Mouse (Mus musculus): Measurements from ENCODE around the gene Znrf1. TPM values are rescaled to one million over a fixed set of nuclear protein-coding genes. Genes with fewer than 3 reads are reported as not detected.

Znrf1 gene
- polyA plus RNA-seq, 1 experiment from 2014 or later: 14.0 TPM

DNA sequence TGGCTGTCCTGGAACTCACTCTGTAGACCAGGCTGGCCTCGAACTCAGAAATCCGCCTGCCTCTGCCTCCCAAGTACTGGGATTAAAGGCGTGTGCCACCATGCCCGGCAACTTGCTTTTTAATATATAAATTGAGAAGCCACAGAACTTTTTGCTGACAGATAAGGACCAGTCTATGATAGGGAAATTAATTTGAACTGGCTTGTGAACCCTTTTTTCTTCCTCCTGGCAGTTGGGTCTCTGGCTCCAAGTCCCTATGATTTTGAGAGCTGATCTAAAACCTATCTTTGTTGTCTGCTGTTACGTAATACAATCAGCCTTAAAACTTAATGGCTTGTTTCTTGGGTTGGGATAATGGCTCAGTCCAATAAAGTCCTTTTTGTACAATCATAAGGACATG lies 27.2 kb downstream of the Znrf1 start:
- no peak overlapping the region for H3K27ac ChIP-seq (ENCODE audit: low read length)

DNA sequence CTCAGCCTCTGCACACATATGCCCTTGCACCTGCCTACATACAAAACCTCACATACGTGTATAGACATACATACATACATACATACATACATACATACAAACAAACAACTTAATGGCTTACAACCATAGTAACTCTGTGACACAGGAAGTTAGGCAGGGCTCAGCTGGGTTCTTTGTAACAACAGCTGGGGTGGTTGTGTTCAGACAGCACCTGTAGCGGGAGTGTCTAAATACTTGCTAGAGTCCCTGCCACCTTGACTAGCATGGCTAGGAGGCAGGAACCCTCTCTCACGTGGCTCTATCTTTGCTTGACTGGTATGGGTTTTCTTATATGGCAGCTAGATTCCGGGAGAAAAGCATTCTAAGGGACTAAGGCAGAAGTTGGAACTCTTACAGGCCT lies 27.8 kb downstream of the Znrf1 start:
- Histone ChIP-seq H3K27me3 (ENCODE audit: control insufficient read depth, insufficient read depth, low read length) (no peaks in the 10 kb centered on the region), H3K27ac (ENCODE audit: low read length) (no peak overlapping the region), H3K9ac (ENCODE audit: low read length) (no peak overlapping the region), H3K4me3 (replicated peaks; ENCODE audit: low read length) (no peak overlapping the region), H3K4me1 (ENCODE audit: control insufficient read depth, insufficient read depth, low read length) (peaks cover 20% of the 10 kb centered on the region), H3K9me3 (replicated peaks; ENCODE audit: control insufficient read depth, low read length) (no peaks in the 10 kb centered on the region), H3K4me2 (ENCODE audit: low read depth, low read length) (no peak overlapping the region), H3K36me3 (ENCODE audit: control insufficient read depth, insufficient read depth, low read length) (no peaks in the 10 kb centered on the region)
- no peak for ATAC-seq (ENCODE audit: insufficient read depth, low FRiP score)
- WGBS: 85% methylated on average over 4 of the region's 4 CpGs

More for the DNA sequence above, 27.2 kb downstream of the Znrf1 start:
- Histone ChIP-seq H3K9me3 (replicated peaks; ENCODE audit: control insufficient read depth, low read length) (no peaks in the 10 kb centered on the region), H3K9ac (ENCODE audit: low read length) (no peak overlapping the region), H3K4me2 (ENCODE audit: low read depth, low read length) (no peak overlapping the region), H3K27me3 (ENCODE audit: control insufficient read depth, insufficient read depth, low read length) (no peaks in the 10 kb centered on the region), H3K4me1 (ENCODE audit: control insufficient read depth, insufficient read depth, low read length) (peaks cover 23% of the 10 kb centered on the region), H3K36me3 (ENCODE audit: control insufficient read depth, insufficient read depth, low read length) (no peaks in the 10 kb centered on the region), H3K4me3 (replicated peaks; ENCODE audit: low read length) (no peak overlapping the region)
- no peak for ATAC-seq (ENCODE audit: insufficient read depth, low FRiP score)
- WGBS: 85% methylated on average over 5 of the region's 5 CpGs

DNA sequence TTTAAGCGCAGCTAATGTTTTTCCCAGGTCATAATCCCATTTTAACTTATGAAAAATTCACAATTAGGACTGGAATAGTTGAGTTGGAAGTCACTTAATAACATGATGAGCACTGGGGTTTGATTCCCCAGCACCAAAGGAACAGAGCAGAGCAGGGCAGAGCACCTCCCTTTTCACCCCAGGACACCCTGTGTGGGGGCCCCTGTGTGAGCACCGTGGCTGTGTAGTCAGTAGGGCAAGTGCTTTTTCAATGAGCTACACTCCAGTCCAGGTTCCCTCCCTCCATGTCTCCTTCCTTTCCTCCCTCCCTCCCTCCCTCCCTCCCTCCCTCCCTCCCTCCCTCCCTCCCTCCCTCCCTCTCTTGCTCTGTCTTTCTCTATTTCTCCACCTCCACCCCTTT lies 28.2 kb downstream of the Znrf1 start:
- Histone ChIP-seq H3K4me2 (ENCODE audit: low read depth, low read length) (no peak overlapping the region), H3K4me3 (replicated peaks; ENCODE audit: low read length) (no peak overlapping the region), H3K9ac (ENCODE audit: low read length) (no peak overlapping the region), H3K9me3 (replicated peaks; ENCODE audit: control insufficient read depth, low read length) (no peaks in the 10 kb centered on the region), H3K27ac (ENCODE audit: low read length) (no peak overlapping the region), H3K4me1 (ENCODE audit: control insufficient read depth, insufficient read depth, low read length) (peaks cover 20% of the 10 kb centered on the region), H3K27me3 (ENCODE audit: control insufficient read depth, insufficient read depth, low read length) (no peaks in the 10 kb centered on the region), H3K36me3 (ENCODE audit: control insufficient read depth, insufficient read depth, low read length) (no peaks in the 10 kb centered on the region)
- 90% methylated on average over 2 of the region's 2 CpGs for WGBS
- no peak for ATAC-seq (ENCODE audit: insufficient read depth, low FRiP score)

- no peak for ATAC-seq (ENCODE audit: insufficient read depth, low FRiP score)
- WGBS: 39% methylated on average over 5 of the region's 5 CpGs
- Histone ChIP-seq H3K9ac (ENCODE audit: low read length) (peak overlapping the region; percentile 26; the same call in 1 of the 2 replicates), H3K9me3 (replicated peaks; ENCODE audit: control insufficient read depth, low read length) (no peaks in the 10 kb centered on the region), H3K27ac (ENCODE audit: low read length) (peak overlapping the region; percentile 52; the same call in 1 of the 2 replicates), H3K4me3 (replicated peaks; ENCODE audit: low read length) (no peak overlapping the region), H3K4me1 (ENCODE audit: control insufficient read depth, insufficient read depth, low read length) (peaks cover 24% of the 10 kb centered on the region), H3K27me3 (ENCODE audit: control insufficient read depth, insufficient read depth, low read length) (no peaks in the 10 kb centered on the region), H3K4me2 (ENCODE audit: low read depth, low read length) (no peak overlapping the region), H3K36me3 (ENCODE audit: control insufficient read depth, insufficient read depth, low read length) (no peaks in the 10 kb centered on the region)
Observed at GRCm38 (mm10) chr8:111565784-111566191, 29.9 kb downstream of the Znrf1 start.

- no peak overlapping the region for H3K4me2 ChIP-seq (ENCODE audit: low read depth, low read length)
- no peak overlapping the region for H3K4me3 ChIP-seq (replicated peaks; ENCODE audit: low read length)
- H3K4me1 ChIP-seq (ENCODE audit: control insufficient read depth, insufficient read depth, low read length): peaks cover 24% of the 10 kb centered on the region
- 49% methylated on average over 9 of the region's 9 CpGs for WGBS
- H3K27ac ChIP-seq (ENCODE audit: low read length): peak overlapping the region; percentile 52; the same call in 1 of the 2 replicates
- H3K9me3 ChIP-seq (replicated peaks; ENCODE audit: control insufficient read depth, low read length): no peaks in the 10 kb centered on the region
- no peaks in the 10 kb centered on the region for H3K36me3 ChIP-seq (ENCODE audit: control insufficient read depth, insufficient read depth, low read length)
- H3K9ac ChIP-seq (ENCODE audit: low read length): peak overlapping the region; percentile 26; the same call in 1 of the 2 replicates
- no peaks in the 10 kb centered on the region for H3K27me3 ChIP-seq (ENCODE audit: control insufficient read depth, insufficient read depth, low read length)
- ATAC-seq (ENCODE audit: insufficient read depth, low FRiP score): no peak
Observed at GRCm38 (mm10) chr8:111566326-111566725, 30.4 kb downstream of the Znrf1 start.

GRCm38 (mm10) chr8:111567571-111567970 lies 31.7 kb downstream of the Znrf1 start:
- ATAC-seq (ENCODE audit: insufficient read depth, low FRiP score): no peak
- Histone ChIP-seq H3K27me3 (ENCODE audit: control insufficient read depth, insufficient read depth, low read length) (no peaks in the 10 kb centered on the region), H3K36me3 (ENCODE audit: control insufficient read depth, insufficient read depth, low read length) (no peaks in the 10 kb centered on the region), H3K27ac (ENCODE audit: low read length) (no peak overlapping the region), H3K9ac (ENCODE audit: low read length) (no peak overlapping the region), H3K9me3 (replicated peaks; ENCODE audit: control insufficient read depth, low read length) (no peaks in the 10 kb centered on the region), H3K4me3 (replicated peaks; ENCODE audit: low read length) (no peak overlapping the region), H3K4me2 (ENCODE audit: low read depth, low read length) (no peak overlapping the region), H3K4me1 (ENCODE audit: control insufficient read depth, insufficient read depth, low read length) (peaks cover 31% of the 10 kb centered on the region)
- 44% methylated on average over 3 of the region's 3 CpGs for WGBS

GRCm38 (mm10) chr8:111568029-111568428 lies 32.1 kb downstream of the Znrf1 start:
- Histone ChIP-seq H3K9me3 (replicated peaks; ENCODE audit: control insufficient read depth, low read length) (no peaks in the 10 kb centered on the region), H3K4me3 (replicated peaks; ENCODE audit: low read length) (no peak overlapping the region), H3K4me1 (ENCODE audit: control insufficient read depth, insufficient read depth, low read length) (peaks cover 31% of the 10 kb centered on the region), H3K4me2 (ENCODE audit: low read depth, low read length) (no peak overlapping the region), H3K27ac (ENCODE audit: low read length) (no peak overlapping the region), H3K27me3 (ENCODE audit: control insufficient read depth, insufficient read depth, low read length) (no peaks in the 10 kb centered on the region), H3K9ac (ENCODE audit: low read length) (no peak overlapping the region), H3K36me3 (ENCODE audit: control insufficient read depth, insufficient read depth, low read length) (no peaks in the 10 kb centered on the region)
- 54% methylated on average over 3 of the region's 3 CpGs for WGBS
- ATAC-seq (ENCODE audit: insufficient read depth, low FRiP score): no peak

DNA sequence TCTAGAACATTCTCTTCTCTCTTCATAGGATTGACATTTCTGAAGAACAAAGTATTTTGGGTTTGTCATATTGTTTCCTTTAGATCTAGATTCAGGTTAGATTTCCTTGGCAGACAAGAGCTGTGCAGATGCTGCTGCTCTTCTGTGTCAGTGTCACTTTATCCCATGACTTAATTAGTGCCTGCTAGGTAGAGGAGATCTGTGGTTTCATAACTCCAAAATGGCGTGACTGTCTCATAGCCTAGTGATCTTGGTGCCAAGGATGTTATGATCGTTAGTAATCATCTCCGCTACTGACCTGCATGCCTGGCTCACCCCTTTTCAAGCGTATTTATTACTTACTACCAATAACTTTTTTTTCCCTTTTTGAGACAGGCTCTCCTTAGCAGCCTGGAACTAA lies 34.0 kb downstream of the Znrf1 start:
- Histone ChIP-seq H3K4me3 (replicated peaks; ENCODE audit: low read length) (no peak overlapping the region), H3K4me2 (ENCODE audit: low read depth, low read length) (no peak overlapping the region), H3K27ac (ENCODE audit: low read length) (no peak overlapping the region; the same call in 1 of the 2 replicates), H3K36me3 (ENCODE audit: control insufficient read depth, insufficient read depth, low read length) (0 out of 2 replicates have a peak, but pooled peaks cover 3% of the 10 kb centered on the region), H3K27me3 (ENCODE audit: control insufficient read depth, insufficient read depth, low read length) (no peaks in the 10 kb centered on the region), H3K9me3 (replicated peaks; ENCODE audit: control insufficient read depth, low read length) (no peaks in the 10 kb centered on the region), H3K9ac (ENCODE audit: low read length) (no peak overlapping the region), H3K4me1 (ENCODE audit: control insufficient read depth, insufficient read depth, low read length) (peaks cover 35% of the 10 kb centered on the region)
- WGBS: 84% methylated on average over 4 of the region's 4 CpGs
- no peak for ATAC-seq (ENCODE audit: insufficient read depth, low FRiP score)

GRCm38 (mm10) chr8:111570432-111570831 lies 34.5 kb downstream of the Znrf1 start:
- 0 out of 2 replicates have a peak, but pooled peaks cover 3% of the 10 kb centered on the region for H3K36me3 ChIP-seq (ENCODE audit: control insufficient read depth, insufficient read depth, low read length)
- no peaks in the 10 kb centered on the region for H3K27me3 ChIP-seq (ENCODE audit: control insufficient read depth, insufficient read depth, low read length)
- no peak overlapping the region for H3K4me2 ChIP-seq (ENCODE audit: low read depth, low read length)
- no peak overlapping the region; the same call in 1 of the 2 replicates for H3K27ac ChIP-seq (ENCODE audit: low read length)
- no peaks in the 10 kb centered on the region for H3K9me3 ChIP-seq (replicated peaks; ENCODE audit: control insufficient read depth, low read length)
- H3K4me3 ChIP-seq (replicated peaks; ENCODE audit: low read length): no peak overlapping the region
- ATAC-seq (ENCODE audit: insufficient read depth, low FRiP score): no peak
- H3K4me1 ChIP-seq (ENCODE audit: control insufficient read depth, insufficient read depth, low read length): peaks cover 35% of the 10 kb centered on the region
- 72% methylated on average over 2 of the region's 2 CpGs for WGBS
- H3K9ac ChIP-seq (ENCODE audit: low read length): no peak overlapping the region

Measured in stomach, embryonic 16.5 days (tissue).